Mouse (Mus musculus) myocyte (in vitro differentiated cells): ENCODE results near the gene Harbi1. TPM values are rescaled to one million over a fixed set of nuclear protein-coding genes. Genes with fewer than 3 reads are reported as not detected.

ENCODE experiments used
- H3K27me3 ChIP-seq: one replicate; pipeline ENCODE4 v1.6.1; 2011; ENCODE audit not compliant: control insufficient read depth, insufficient read depth, insufficient read length
- H3K36me3 ChIP-seq: one replicate; pipeline ENCODE4 v1.6.1; 2011; ENCODE audit not compliant: control insufficient read depth, insufficient read depth
- H3K4me2 ChIP-seq: one replicate; pipeline ENCODE4 v1.6.1; 2011; ENCODE audit warnings: low read depth, control low read depth
- H3K4me3 ChIP-seq: one replicate; pipeline ENCODE4 v1.5.1; 2011; ENCODE audit warnings: mild to moderate bottlenecking, control low read depth, moderate library complexity
- H3K79me2 ChIP-seq: one replicate; pipeline ENCODE4 v1.6.1; 2011; ENCODE audit not compliant: control insufficient read depth, insufficient read depth
- H3ac ChIP-seq: one replicate; pipeline ENCODE4 v1.6.1; 2011; ENCODE audit not compliant: control insufficient read depth, insufficient read length
- CEBPB ChIP-seq: IDR thresholded peaks from 2 replicates; pipeline ENCODE4 v1.6.1; 2011; ENCODE audit warnings: mild to moderate bottlenecking, moderate library complexity; ENCODE audit not compliant: poor library complexity, insufficient read depth, severe bottlenecking
- E2F4 ChIP-seq: IDR thresholded peaks from one replicate; pipeline ENCODE4 v1.6.1; 2011; ENCODE audit warnings: mild to moderate bottlenecking, control low read depth, moderate library complexity; ENCODE audit not compliant: insufficient read depth
- MAX ChIP-seq: IDR thresholded peaks from one replicate; pipeline ENCODE4 v1.6.1; 2011; ENCODE audit warnings: low read depth, mild to moderate bottlenecking, control low read depth
- MYOD1 ChIP-seq, 3 experiments: IDR thresholded peaks; one replicate each; pipeline ENCODE4 v1.6.1; 2011; ENCODE audit warnings: control low read depth in 2 of 3, low read depth in 2 of 3, mild to moderate bottlenecking in 2 of 3, moderate library complexity in 1 of 3; ENCODE audit not compliant: insufficient read length in 2 of 3, control insufficient read depth in 1 of 3
- MYOG ChIP-seq, 3 experiments: IDR thresholded peaks; one replicate each; pipeline ENCODE4 v1.6.1; 2011; ENCODE audit warnings: control low read depth in 2 of 3, low read depth in 2 of 3, mild to moderate bottlenecking in 2 of 3; ENCODE audit not compliant: insufficient read length in 2 of 3, control insufficient read depth in 1 of 3, insufficient read depth in 1 of 3
- POLR2A ChIP-seq: IDR thresholded peaks from one replicate; pipeline ENCODE4 v1.6.1; 2011; ENCODE audit warnings: low read depth, mild to moderate bottlenecking, control low read depth, moderate library complexity; ENCODE audit not compliant: insufficient read length
- POLR2AphosphoS2 ChIP-seq: IDR thresholded peaks from one replicate; pipeline ENCODE4 v1.6.1; 2011; ENCODE audit warnings: low read depth, control low read depth; ENCODE audit not compliant: insufficient read length
- REST ChIP-seq: IDR thresholded peaks from one replicate; pipeline ENCODE4 v1.6.1; 2011; ENCODE audit warnings: mild to moderate bottlenecking, control low read depth, moderate library complexity; ENCODE audit not compliant: insufficient read depth, insufficient read length
- SRF ChIP-seq: IDR thresholded peaks from one replicate; pipeline ENCODE4 v1.6.1; 2011; ENCODE audit warnings: low read depth; ENCODE audit not compliant: control insufficient read depth, insufficient read length
- TCF12 ChIP-seq: IDR thresholded peaks from one replicate; pipeline ENCODE4 v1.6.1; 2011; ENCODE audit warnings: mild to moderate bottlenecking, control low read depth; ENCODE audit not compliant: poor library complexity, insufficient read depth, severe bottlenecking
- TCF3 ChIP-seq: IDR thresholded peaks from one replicate; pipeline ENCODE4 v1.6.1; 2011; ENCODE audit warnings: low read depth, control low read depth; ENCODE audit not compliant: insufficient read length
- USF1 ChIP-seq: IDR thresholded peaks from one replicate; pipeline ENCODE4 v1.6.1; 2011; ENCODE audit warnings: low read depth, mild to moderate bottlenecking, control low read depth, moderate library complexity
- polyA plus RNA-seq: library from polyadenylated mRNA; unstranded; fragments of >200 nt; fragmentation: generic; extraction: Trizol; gene quantifications from one replicate; pipeline ENCODE4 v1.2.1, GENCODE M21; 2012; ENCODE audit warnings: missing spikeins

Gene Harbi1
- polyA plus RNA-seq, 1 experiment = 5.1 TPM

DNA sequence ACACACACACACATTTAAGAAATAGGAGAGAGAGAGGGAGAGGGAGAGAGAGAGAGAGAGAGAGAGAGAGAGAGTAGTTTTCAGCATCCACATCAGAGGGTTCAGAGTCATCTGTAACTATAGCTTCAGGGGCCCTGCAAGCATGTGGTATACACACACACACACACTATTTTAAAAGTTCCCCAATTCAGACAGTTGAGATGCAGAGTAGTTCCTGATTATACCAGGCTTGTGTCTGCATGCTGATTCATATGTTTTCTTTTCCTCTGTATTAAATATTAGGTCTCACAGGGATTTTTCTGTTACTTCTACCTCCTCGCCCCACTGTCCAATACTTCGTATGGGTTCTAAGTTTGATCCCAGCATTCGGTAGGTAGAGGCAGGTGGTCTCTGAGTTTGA lies 16.4 kb downstream of the Harbi1 start:
- H3K79me2 ChIP-seq = peaks cover 19% of the 10 kb centered on the region
- H3ac ChIP-seq = no peak overlapping the region
- no peak for TF ChIP-seq TCF12
- TF ChIP-seq SRF = no peak
- TF ChIP-seq TCF3 = no peak
- no peak for TF ChIP-seq MYOD1 (IDR thresholded peaks at IDR 0.05; ENCODE audit: control insufficient read depth in 1 of 3, insufficient read length in 2 of 3, low read depth in 2 of 3)
- TF ChIP-seq MYOG (IDR thresholded peaks at IDR 0.05; ENCODE audit: control insufficient read depth in 1 of 3, insufficient read depth in 1 of 3, insufficient read length in 2 of 3, low read depth in 2 of 3) = no peak
- no peak for TF ChIP-seq MAX
- TF ChIP-seq CEBPB = no peak
- no peak for TF ChIP-seq E2F4
- no peak for TF ChIP-seq POLR2A
- TF ChIP-seq USF1 = no peak
- no peak for TF ChIP-seq REST
- no peak for TF ChIP-seq POLR2AphosphoS2
- H3K36me3 ChIP-seq = no peaks in the 10 kb centered on the region
- H3K4me3 ChIP-seq = no peak overlapping the region
- H3K27me3 ChIP-seq = peaks cover 4% of the 10 kb centered on the region
- no peak overlapping the region for H3K4me2 ChIP-seq

DNA sequence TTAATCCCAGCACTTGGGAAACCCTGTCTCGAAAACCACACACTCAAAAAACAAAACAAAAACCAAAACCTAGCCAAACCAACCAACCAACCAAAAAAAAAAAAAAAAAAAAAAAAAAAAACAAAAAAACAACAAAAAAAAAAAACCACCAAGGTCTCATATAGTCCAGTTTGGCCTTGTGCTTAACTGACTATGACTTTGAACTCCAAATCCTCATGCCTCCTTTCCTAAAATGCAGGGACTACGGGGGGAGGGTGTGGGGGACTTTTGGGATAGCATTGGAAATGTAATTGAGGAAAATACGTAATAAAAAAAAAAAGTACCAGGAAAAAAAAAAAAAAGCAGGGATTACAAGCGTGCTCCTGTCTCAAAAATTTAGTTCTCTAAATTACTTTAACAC lies 18.9 kb downstream of the Harbi1 start:
- Histone ChIP-seq H3K4me2 (peak overlapping the region; percentile 82), H3K79me2 (peaks cover 44% of the 10 kb centered on the region), H3K4me3 (peak overlapping the region; percentile 68), H3K36me3 (no peaks in the 10 kb centered on the region), H3K27me3 (peaks cover 4% of the 10 kb centered on the region), H3ac (peak overlapping the region; percentile 2)
- TF ChIP-seq TCF12 (no peak), E2F4 (no peak)

DNA sequence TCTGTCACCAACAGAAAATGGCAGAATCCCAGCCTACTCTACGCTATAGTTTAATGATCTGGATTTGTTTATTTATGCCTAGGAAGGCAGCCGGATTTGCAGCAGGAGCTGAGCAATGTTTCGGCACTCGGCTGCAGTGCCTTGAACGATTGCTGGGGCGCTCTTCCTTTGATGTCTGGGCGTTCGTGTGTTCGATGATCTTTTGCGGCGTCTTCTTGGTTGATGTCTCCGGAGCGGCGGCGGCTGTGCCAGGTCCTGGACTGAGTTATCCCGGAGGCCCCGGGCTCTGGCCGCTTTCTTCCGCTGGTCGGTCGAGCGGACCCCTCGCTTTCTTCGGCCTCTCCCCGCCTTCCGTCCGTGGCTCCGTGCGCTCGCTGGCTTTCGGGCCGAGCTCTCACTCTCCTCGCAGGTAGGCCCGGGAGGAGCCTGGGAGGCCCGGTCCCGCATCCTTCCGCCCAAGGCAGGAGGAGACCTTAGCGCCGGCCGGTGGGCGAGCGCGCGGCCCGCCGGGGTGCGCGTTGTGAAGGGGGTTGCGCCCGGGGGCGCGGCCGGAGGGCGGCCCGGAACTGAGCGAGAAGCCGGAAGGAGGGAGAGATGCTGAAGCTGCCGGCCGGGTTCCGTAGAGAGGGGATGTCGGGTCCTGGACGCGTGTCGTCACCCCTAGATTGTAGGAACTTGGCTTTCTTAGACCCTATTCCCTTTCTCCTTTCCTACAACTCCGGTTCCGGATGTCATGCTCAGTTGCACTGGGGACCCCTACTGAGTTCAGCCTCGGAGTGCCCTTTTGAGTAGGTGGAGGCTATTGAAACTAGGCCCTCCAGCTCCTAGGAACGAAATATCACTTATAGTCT lies 19.5 kb downstream of the Harbi1 start, which contains the start of gene Ambra1:
Gene Ambra1, plus strand, starts transcription at position 164 of the 851 bp plus-strand sequence.
- TF ChIP-seq CEBPB (no peak), REST (no peak), TCF12 (no peak), MYOD1 (IDR thresholded peaks at IDR 0.05; ENCODE audit: control insufficient read depth in 1 of 3, insufficient read length in 2 of 3, low read depth in 2 of 3) (no peak), POLR2AphosphoS2 (peak; percentile 49), SRF (peak; percentile 89), MAX (no peak), MYOG (IDR thresholded peaks at IDR 0.05; ENCODE audit: control insufficient read depth in 1 of 3, insufficient read depth in 1 of 3, insufficient read length in 2 of 3, low read depth in 2 of 3) (no peak), TCF3 (no peak), POLR2A (peak; percentile 46), E2F4 (no peak), USF1 (no peak)
- peak within 1 kb of the TSS; percentile 2 for H3ac ChIP-seq
- peak within 1 kb of the TSS; percentile 68 for H3K4me3 ChIP-seq
- H3K36me3 ChIP-seq = no peaks in the 10 kb centered on the region
- H3K27me3 ChIP-seq = peaks cover 4% of the 10 kb centered on the region
- peak within 1 kb of the TSS; percentile 82 for H3K4me2 ChIP-seq
- H3K79me2 ChIP-seq = peaks cover 50% of the 10 kb centered on the region

DNA sequence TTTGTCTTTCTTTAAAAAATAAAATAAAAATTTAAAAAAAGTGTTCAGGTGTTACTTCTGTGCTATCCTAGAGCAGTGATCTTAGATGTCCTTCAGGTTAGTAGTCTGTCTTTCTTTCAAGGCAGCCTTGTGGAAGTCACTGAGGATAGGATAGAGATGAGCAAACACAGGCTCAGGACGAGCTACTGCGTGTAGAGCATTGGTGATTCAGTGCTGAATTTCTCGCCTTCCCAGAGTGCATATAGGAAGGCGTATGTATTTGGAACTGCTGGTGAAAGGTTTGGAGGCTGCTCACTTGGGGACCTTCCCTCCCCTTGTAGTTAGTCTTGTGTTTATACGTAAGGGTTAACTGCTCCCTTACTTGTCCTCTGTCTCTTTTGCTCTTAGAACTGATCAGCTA lies 24.6 kb downstream of the Harbi1 start:
- H3K4me3 ChIP-seq = no peak overlapping the region
- H3K4me2 ChIP-seq = no peak overlapping the region
- no peaks in the 10 kb centered on the region for H3K27me3 ChIP-seq
- no peak overlapping the region for H3ac ChIP-seq
- H3K79me2 ChIP-seq = peaks cover 93% of the 10 kb centered on the region
- H3K36me3 ChIP-seq = no peaks in the 10 kb centered on the region
- no peak for TF ChIP-seq SRF
- no peak for TF ChIP-seq USF1
- TF ChIP-seq E2F4 = no peak
- TF ChIP-seq POLR2A = no peak
- no peak for TF ChIP-seq REST
- TF ChIP-seq MYOG (IDR thresholded peaks at IDR 0.05; ENCODE audit: control insufficient read depth in 1 of 3, insufficient read depth in 1 of 3, insufficient read length in 2 of 3, low read depth in 2 of 3) = no peak
- no peak for TF ChIP-seq POLR2AphosphoS2
- no peak for TF ChIP-seq CEBPB
- no peak for TF ChIP-seq TCF3
- no peak for TF ChIP-seq MAX
- TF ChIP-seq MYOD1 (IDR thresholded peaks at IDR 0.05; ENCODE audit: control insufficient read depth in 1 of 3, insufficient read length in 2 of 3, low read depth in 2 of 3) = no peak
- no peak for TF ChIP-seq TCF12

DNA sequence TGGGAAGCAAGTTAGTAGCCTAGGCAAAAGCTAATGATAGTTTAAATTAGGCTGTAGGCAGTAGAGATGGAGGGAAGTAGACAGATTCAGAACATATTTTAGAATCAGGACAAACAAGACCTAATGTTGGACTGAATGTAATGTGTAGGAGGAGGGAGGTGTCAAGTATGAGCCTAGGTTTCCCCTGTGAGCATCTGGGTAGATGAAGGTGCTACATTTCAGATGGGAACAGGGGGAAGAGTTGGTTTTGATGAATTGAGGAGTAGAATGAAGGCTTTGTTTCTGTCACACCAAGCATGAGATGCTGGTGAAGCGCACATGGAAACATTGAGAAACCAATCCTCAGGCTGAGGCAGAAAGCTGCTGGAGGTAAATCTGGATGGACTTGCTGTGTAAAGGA lies 28.9 kb downstream of the Harbi1 start:
- TF ChIP-seq REST (no peak), MYOG (IDR thresholded peaks at IDR 0.05; ENCODE audit: control insufficient read depth in 1 of 3, insufficient read depth in 1 of 3, insufficient read length in 2 of 3, low read depth in 2 of 3) (no peak), TCF3 (no peak), CEBPB (no peak), POLR2A (no peak), POLR2AphosphoS2 (no peak), E2F4 (no peak), SRF (no peak), MYOD1 (IDR thresholded peaks at IDR 0.05; ENCODE audit: control insufficient read depth in 1 of 3, insufficient read length in 2 of 3, low read depth in 2 of 3) (no peak), TCF12 (no peak), MAX (no peak), USF1 (no peak)
- H3K36me3 ChIP-seq = no peaks in the 10 kb centered on the region
- H3K79me2 ChIP-seq = peaks cover 90% of the 10 kb centered on the region
- H3ac ChIP-seq = no peak overlapping the region
- H3K27me3 ChIP-seq = no peaks in the 10 kb centered on the region
- no peak overlapping the region for H3K4me3 ChIP-seq
- H3K4me2 ChIP-seq = no peak overlapping the region
